Mouse (Mus musculus) megakaryocyte-erythroid progenitor cell, adult 5 weeks (primary cell): ENCODE data around the gene Wdr90. TPM values are rescaled to one million over a fixed set of nuclear protein-coding genes. Genes with fewer than 3 reads are reported as not detected.

ENCODE experiments used
- polyA plus RNA-seq: library from polyadenylated mRNA; stranded (reverse); fragments of >175 nt; gene quantifications from 2 replicates; pipeline ENCODE4 v1.2.3, GENCODE M21; 2012

The Wdr90 gene
- 25.5 and 31.2 TPM in 2 replicates for polyA plus RNA-seq

GRCm38 (mm10) chr17:25860832-25861703, at the start of gene Wdr90:
Wdr90 (minus strand) TSS chr17:25861501.

GRCm38 (mm10) chr17:25880196-25880910, 19.1 kb upstream of the Wdr90 start, which contains the start of gene Wfikkn1:
Wfikkn1 (minus strand) TSS chr17:25880858.

GRCm38 (mm10) chr17:25874721-25875170, 13.4 kb upstream of the Wdr90 start, which contains the start of gene Mettl26:
Mettl26 (plus strand) TSS chr17:25875074.

GRCm38 (mm10) chr17:25868601-25869191, 7.4 kb upstream of the Wdr90 start, which contains the start of gene Mcrip2:
Mcrip2 (minus strand) TSS chr17:25868764.

GRCm38 (mm10) chr17:25844396-25844901, 16.9 kb downstream of the Wdr90 start, which contains the start of gene Rhot2:
Rhot2 (minus strand) TSS chr17:25844851.

GRCm38 (mm10) chr17:25841117-25841880, 20.0 kb downstream of the Wdr90 start, which contains the start of gene Gm20683:
Gm20683 (minus strand) TSS chr17:25841763.

GRCm38 (mm10) chr17:25837076-25837410, 24.3 kb downstream of the Wdr90 start, which contains the start of gene Rhbdl1:
Rhbdl1 (minus strand) TSS chr17:25837295.

GRCm38 (mm10) chr17:25833291-25833663, 28.0 kb downstream of the Wdr90 start, which contains the start of gene Stub1:
Stub1 (minus strand) TSS chr17:25833404.

GRCm38 (mm10) chr17:25828712-25829557, 32.4 kb downstream of the Wdr90 start, which contains the start of gene Jmjd8:
Jmjd8 (plus strand) TSS chr17:25828867.

GRCm38 (mm10) chr17:25823452-25823851, 37.8 kb downstream of the Wdr90 start, which contains the start of gene Wdr24:
Wdr24 (plus strand) TSS chr17:25823627.

GRCm38 (mm10) chr17:25808789-25809605, 52.3 kb downstream of the Wdr90 start, which contains the start of gene Fbxl16:
Fbxl16 (plus strand) TSS chr17:25809085.

GRCm38 (mm10) chr17:25796951-25797369, 64.3 kb downstream of the Wdr90 start, which contains the start of gene Metrn:
Metrn (minus strand) TSS chr17:25797136.

GRCm38 (mm10) chr17:25795609-25796092, 65.7 kb downstream of the Wdr90 start, which contains the start of gene AC134908.4:
AC134908.4 (minus strand) TSS chr17:25795659.

Other genes with a start within 250 kb of the Wdr90 start
- not detected in 2 replicates for gene Gng13, start 144.3 kb downstream of the Wdr90 start, polyA plus RNA-seq
- 62.0 and 75.4 TPM in 2 replicates for gene Chtf18, start 134.1 kb downstream of the Wdr90 start, polyA plus RNA-seq
- 29.2 and 34.8 TPM in 2 replicates for gene Rpusd1, start 133.8 kb downstream of the Wdr90 start, polyA plus RNA-seq
- 0.04 TPM in 1 of 2 replicates, not detected in the other for gene Mslnl, start 125.5 kb downstream of the Wdr90 start, polyA plus RNA-seq
- not detected in 2 replicates for gene Msln, start 107.1 kb downstream of the Wdr90 start, polyA plus RNA-seq
- 19.6 and 19.7 TPM in 2 replicates for gene Narfl, start 87.7 kb downstream of the Wdr90 start, polyA plus RNA-seq
- 28.8 and 33.6 TPM in 2 replicates for gene Haghl, start 75.8 kb downstream of the Wdr90 start, polyA plus RNA-seq
- gene Ccdc78, start 74.9 kb downstream of the Wdr90 start, polyA plus RNA-seq: 0.11 TPM in 1 of 2 replicates, not detected in the other
- 40.2 and 41.6 TPM in 2 replicates for gene Fam173a, start 68.6 kb downstream of the Wdr90 start, polyA plus RNA-seq
- gene AC134908.4, start 65.8 kb downstream of the Wdr90 start, polyA plus RNA-seq: not detected in 2 replicates
- 132 and 135 TPM in 2 replicates for gene Metrn, start 64.4 kb downstream of the Wdr90 start, polyA plus RNA-seq
- 0.12 and 0.13 TPM in 2 replicates for gene Fbxl16, start 52.4 kb downstream of the Wdr90 start, polyA plus RNA-seq
- gene Wdr24, start 37.9 kb downstream of the Wdr90 start, polyA plus RNA-seq: 8.2 and 8.6 TPM in 2 replicates
- gene Jmjd8, start 32.6 kb downstream of the Wdr90 start, polyA plus RNA-seq: 9.7 and 11.1 TPM in 2 replicates
- gene Stub1, start 28.1 kb downstream of the Wdr90 start, polyA plus RNA-seq: 153 and 162 TPM in 2 replicates
- gene Rhbdl1, start 24.2 kb downstream of the Wdr90 start, polyA plus RNA-seq: 2.0 and 2.5 TPM in 2 replicates
- 9.8 and 11.1 TPM in 2 replicates for gene Gm20683, start 19.7 kb downstream of the Wdr90 start, polyA plus RNA-seq
- gene Rhot2, start 16.6 kb downstream of the Wdr90 start, polyA plus RNA-seq: 116 and 144 TPM in 2 replicates
- 137 and 165 TPM in 2 replicates for gene Mcrip2, start 7.3 kb upstream of the Wdr90 start, polyA plus RNA-seq
- 49.6 and 51.3 TPM in 2 replicates for gene Mettl26, start 13.6 kb upstream of the Wdr90 start, polyA plus RNA-seq
- 3.7 and 7.4 TPM in 2 replicates for gene Wfikkn1, start 19.4 kb upstream of the Wdr90 start, polyA plus RNA-seq
- gene Rab40c, start 58.2 kb upstream of the Wdr90 start, polyA plus RNA-seq: 11.1 and 12.9 TPM in 2 replicates
- gene Pigq, start 83.4 kb upstream of the Wdr90 start, polyA plus RNA-seq: 135 and 143 TPM in 2 replicates
- gene Nhlrc4, start 83.5 kb upstream of the Wdr90 start, polyA plus RNA-seq: 0.50 TPM in 1 of 2 replicates, not detected in the other
- gene A930017K11Rik, start 91.1 kb upstream of the Wdr90 start, polyA plus RNA-seq: 0.02 and 0.04 TPM in 2 replicates
- gene Capn15, start 124.3 kb upstream of the Wdr90 start, polyA plus RNA-seq: 46.0 and 55.2 TPM in 2 replicates
- gene Rab11fip3, start 208.1 kb upstream of the Wdr90 start, polyA plus RNA-seq: 5.8 and 10.9 TPM in 2 replicates
- gene Decr2, start 228.8 kb upstream of the Wdr90 start, polyA plus RNA-seq: 0.79 and 1.8 TPM in 2 replicates
- 136 and 164 TPM in 2 replicates for gene Nme4, start 234.1 kb upstream of the Wdr90 start, polyA plus RNA-seq